Mouse (Mus musculus): ENCODE data around the gene Olfr868. TPM values are rescaled to one million over a fixed set of nuclear protein-coding genes. Genes with fewer than 3 reads are reported as not detected.

Olfr868 gene
- not detected in 2 replicates for polyA plus RNA-seq (2012; rRNA removed)

- no peak within 1 kb of the TSS for H3K4me3 ChIP-seq (ENCODE audit: insufficient read depth, low read length)
- H3K4me1 ChIP-seq (ENCODE audit: control insufficient read depth, insufficient read depth, low read length): no peaks in the 10 kb centered on the region
- no peak within 1 kb of the TSS for H3K27ac ChIP-seq (ENCODE audit: insufficient read depth, low read length)
- TF ChIP-seq POLR2A (IDR thresholded peaks at IDR 0.05; ENCODE audit: extremely low read depth, insufficient read depth, low read length) (no peak), CTCF (IDR thresholded peaks at IDR 0.05; ENCODE audit: extremely low read depth, insufficient read depth, low read length) (no peak)
Measured at GRCm38 (mm10) chr9:20098326-20098725, at the start of gene Olfr868. Gene Olfr868 (plus strand): TSS chr9:20098626.

GRCm38 (mm10) chr9:20057462-20057861 lies 41.0 kb upstream of the Olfr868 start, which contains the start of gene Olfr867:
Gene Olfr867 (minus strand): TSS chr9:20057562.
- no peak within 1 kb of the TSS for H3K4me3 ChIP-seq (ENCODE audit: insufficient read depth, low read length)
- no peaks in the 10 kb centered on the region for H3K4me1 ChIP-seq (ENCODE audit: control insufficient read depth, insufficient read depth, low read length)
- TF ChIP-seq CTCF (IDR thresholded peaks at IDR 0.05; ENCODE audit: extremely low read depth, insufficient read depth, low read length) (no peak), POLR2A (IDR thresholded peaks at IDR 0.05; ENCODE audit: extremely low read depth, insufficient read depth, low read length) (no peak)
- H3K27ac ChIP-seq (ENCODE audit: insufficient read depth, low read length): no peak within 1 kb of the TSS

GRCm38 (mm10) chr9:20070236-20070635 lies 28.2 kb upstream of the Olfr868 start:
- no peak overlapping the region for H3K4me3 ChIP-seq (ENCODE audit: insufficient read depth, low read length)
- TF ChIP-seq CTCF (IDR thresholded peaks at IDR 0.05; ENCODE audit: extremely low read depth, insufficient read depth, low read length) (no peak), POLR2A (IDR thresholded peaks at IDR 0.05; ENCODE audit: extremely low read depth, insufficient read depth, low read length) (no peak)
- no peaks in the 10 kb centered on the region for H3K4me1 ChIP-seq (ENCODE audit: control insufficient read depth, insufficient read depth, low read length)
- H3K27ac ChIP-seq (ENCODE audit: insufficient read depth, low read length): no peak overlapping the region

- TF ChIP-seq CTCF (IDR thresholded peaks at IDR 0.05; ENCODE audit: extremely low read depth, insufficient read depth, low read length) (no peak), POLR2A (IDR thresholded peaks at IDR 0.05; ENCODE audit: extremely low read depth, insufficient read depth, low read length) (no peak)
- H3K4me1 ChIP-seq (ENCODE audit: control insufficient read depth, insufficient read depth, low read length): no peaks in the 10 kb centered on the region
- no peak overlapping the region for H3K27ac ChIP-seq (ENCODE audit: insufficient read depth, low read length)
- no peak overlapping the region for H3K4me3 ChIP-seq (ENCODE audit: insufficient read depth, low read length)
Measured at GRCm38 (mm10) chr9:20071291-20071690, 27.1 kb upstream of the Olfr868 start.

- no peak overlapping the region for H3K4me3 ChIP-seq (ENCODE audit: insufficient read depth, low read length)
- no peaks in the 10 kb centered on the region for H3K4me1 ChIP-seq (ENCODE audit: control insufficient read depth, insufficient read depth, low read length)
- H3K27ac ChIP-seq (ENCODE audit: insufficient read depth, low read length): no peak overlapping the region
- TF ChIP-seq POLR2A (IDR thresholded peaks at IDR 0.05; ENCODE audit: extremely low read depth, insufficient read depth, low read length) (no peak), CTCF (IDR thresholded peaks at IDR 0.05; ENCODE audit: extremely low read depth, insufficient read depth, low read length) (no peak)
Measured at GRCm38 (mm10) chr9:20073523-20074177, 24.8 kb upstream of the Olfr868 start.

GRCm38 (mm10) chr9:20128709-20129108 lies 30.3 kb downstream of the Olfr868 start, which contains the start of gene Olfr869:
Gene Olfr869 (plus strand): TSS chr9:20129009.
- TF ChIP-seq POLR2A (IDR thresholded peaks at IDR 0.05; ENCODE audit: extremely low read depth, insufficient read depth, low read length) (no peak), CTCF (IDR thresholded peaks at IDR 0.05; ENCODE audit: extremely low read depth, insufficient read depth, low read length) (no peak)
- no peak within 1 kb of the TSS for H3K4me3 ChIP-seq (ENCODE audit: insufficient read depth, low read length)
- no peak within 1 kb of the TSS for H3K27ac ChIP-seq (ENCODE audit: insufficient read depth, low read length)
- H3K4me1 ChIP-seq (ENCODE audit: control insufficient read depth, insufficient read depth, low read length): no peaks in the 10 kb centered on the region

- Histone ChIP-seq H3K4me3 (ENCODE audit: insufficient read depth, low read length) (no peak overlapping the region), H3K27ac (ENCODE audit: insufficient read depth, low read length) (no peak overlapping the region), H3K4me1 (ENCODE audit: control insufficient read depth, insufficient read depth, low read length) (no peaks in the 10 kb centered on the region)
- TF ChIP-seq CTCF (IDR thresholded peaks at IDR 0.05; ENCODE audit: extremely low read depth, insufficient read depth, low read length) (no peak), POLR2A (IDR thresholded peaks at IDR 0.05; ENCODE audit: extremely low read depth, insufficient read depth, low read length) (no peak)
Measured at GRCm38 (mm10) chr9:20149706-20150105, 51.3 kb downstream of the Olfr868 start.

Other genes with a start within 250 kb of the Olfr868 start
- gene Olfr860, start 248.9 kb upstream of the Olfr868 start, polyA plus RNA-seq (2012; rRNA removed): not detected in 2 replicates
- not detected in 2 replicates for gene Olfr862, start 210.6 kb upstream of the Olfr868 start, polyA plus RNA-seq (2012; rRNA removed)
- not detected in 2 replicates for gene Olfr77, start 181.8 kb upstream of the Olfr868 start, polyA plus RNA-seq (2012; rRNA removed)
- gene Olfr866, start 70.6 kb upstream of the Olfr868 start, polyA plus RNA-seq (2012; rRNA removed): not detected in 2 replicates
- gene Olfr867, start 41.1 kb upstream of the Olfr868 start, polyA plus RNA-seq (2012; rRNA removed): not detected in 2 replicates
- gene Olfr869, start 30.4 kb downstream of the Olfr868 start, polyA plus RNA-seq (2012; rRNA removed): not detected in 2 replicates
- gene Olfr870, start 75.4 kb downstream of the Olfr868 start, polyA plus RNA-seq (2012; rRNA removed): not detected in 2 replicates
- not detected in 2 replicates for gene Olfr871, start 113.6 kb downstream of the Olfr868 start, polyA plus RNA-seq (2012; rRNA removed)
- gene Olfr872, start 138.5 kb downstream of the Olfr868 start, polyA plus RNA-seq (2012; rRNA removed): not detected in 2 replicates
- not detected in 2 replicates for gene Olfr39, start 183.7 kb downstream of the Olfr868 start, polyA plus RNA-seq (2012; rRNA removed)
- gene Olfr873, start 199.9 kb downstream of the Olfr868 start, polyA plus RNA-seq (2012; rRNA removed): not detected in 2 replicates
- 0.15 and 0.17 TPM in 2 replicates for gene Olfr18, start 237.5 kb downstream of the Olfr868 start, polyA plus RNA-seq (2012; rRNA removed)

Measured in cortical plate, adult 2 months (tissue).